Mouse (Mus musculus): ENCODE measurements around the gene Nrap.

Nrap gene

DNA sequence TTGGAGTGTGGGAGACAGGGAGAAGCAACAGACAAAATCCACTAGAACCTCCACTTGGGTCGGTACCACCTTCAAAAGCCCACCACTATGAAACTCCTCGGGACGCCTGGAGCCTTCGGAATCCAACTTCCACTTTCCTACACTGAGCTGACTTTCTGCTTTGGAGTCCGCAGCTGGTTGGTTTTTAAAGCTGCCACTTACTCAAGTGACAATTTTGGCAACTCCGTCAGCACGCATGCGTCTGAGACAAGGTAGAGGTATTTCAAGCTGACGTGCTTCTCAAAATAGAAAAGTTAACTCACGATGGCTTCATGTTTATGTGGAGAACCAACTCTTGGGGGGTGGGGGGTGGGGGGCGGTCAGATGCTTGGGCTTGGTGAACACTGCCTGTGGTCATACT is at the start of gene Nrap:
Nrap (minus strand) TSS at position 159 of the 400 bp plus-strand sequence.
- H3K27me3 ChIP-seq (ENCODE audit: insufficient read depth, low read length): peaks cover 16% of the 10 kb centered on the region
- no peak within 1 kb of the TSS for H3K4me3 ChIP-seq (replicated peaks; ENCODE audit: low read length)
- H3K9me3 ChIP-seq (ENCODE audit: low read length): no peaks in the 10 kb centered on the region
- peaks cover 14% of the 10 kb centered on the region for H3K4me1 ChIP-seq (replicated peaks; ENCODE audit: low read depth, low read length)
- H3K36me3 ChIP-seq (ENCODE audit: insufficient read depth, low read length): no peaks in the 10 kb centered on the region
- TF ChIP-seq CTCF (conservative IDR thresholded peaks at IDR 0.05; ENCODE audit: low read length) (no peak), NANOG (IDR thresholded peaks at IDR 0.05; ENCODE audit: borderline replicate concordance, low read length) (no peak)

DNA sequence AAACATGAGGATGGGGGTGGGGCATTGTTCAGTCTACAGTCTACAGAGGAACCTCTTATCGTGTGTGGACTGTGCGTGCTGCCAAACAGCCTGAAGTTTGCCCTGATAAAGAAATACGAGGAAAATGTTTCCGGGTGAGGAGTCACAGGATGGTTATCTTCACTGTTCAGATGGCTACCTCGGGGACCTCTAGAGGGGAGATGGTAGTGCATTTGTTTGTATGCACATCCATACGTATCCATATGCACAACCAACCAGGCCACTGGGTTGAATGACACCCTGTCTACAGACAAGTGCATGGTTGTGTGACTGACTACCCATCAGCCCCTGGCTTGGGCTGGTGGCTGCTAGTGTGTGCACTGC is 49.2 kb upstream of the Nrap start:
- peaks cover 9% of the 10 kb centered on the region for H3K4me1 ChIP-seq (replicated peaks; ENCODE audit: low read depth, low read length)
- H3K36me3 ChIP-seq (ENCODE audit: insufficient read depth, low read length): 0 out of 2 replicates have a peak, but pooled peaks cover 5% of the 10 kb centered on the region
- no peaks in the 10 kb centered on the region for H3K9me3 ChIP-seq (ENCODE audit: low read length)
- no peaks in the 10 kb centered on the region for H3K27me3 ChIP-seq (ENCODE audit: insufficient read depth, low read length)
- TF ChIP-seq NANOG (IDR thresholded peaks at IDR 0.05; ENCODE audit: borderline replicate concordance, low read length) (no peak), CTCF (conservative IDR thresholded peaks at IDR 0.05; ENCODE audit: low read length) (no peak), POU5F1 (IDR thresholded peaks at IDR 0.05; ENCODE audit: borderline replicate concordance, low read length) (no peak)
- no peak overlapping the region for H3K4me3 ChIP-seq (replicated peaks; ENCODE audit: low read length)

- Histone ChIP-seq H3K27me3 (ENCODE audit: insufficient read depth, low read length) (no peaks in the 10 kb centered on the region), H3K36me3 (ENCODE audit: insufficient read depth, low read length) (0 out of 2 replicates have a peak, but pooled peaks cover 5% of the 10 kb centered on the region), H3K9me3 (ENCODE audit: low read length) (no peaks in the 10 kb centered on the region), H3K4me3 (replicated peaks; ENCODE audit: low read length) (no peak overlapping the region), H3K4me1 (replicated peaks; ENCODE audit: low read depth, low read length) (peaks cover 9% of the 10 kb centered on the region)
- TF ChIP-seq CTCF (conservative IDR thresholded peaks at IDR 0.05; ENCODE audit: low read length): no peak
- no peak for TF ChIP-seq NANOG (IDR thresholded peaks at IDR 0.05; ENCODE audit: borderline replicate concordance, low read length)
- no peak for TF ChIP-seq POU5F1 (IDR thresholded peaks at IDR 0.05; ENCODE audit: borderline replicate concordance, low read length)
These were observed 48.7 kb upstream of the Nrap start for GRCm38 (mm10) chr19:56438357-56439071.

- 0 out of 2 replicates have a peak, but pooled peaks cover 5% of the 10 kb centered on the region for H3K36me3 ChIP-seq (ENCODE audit: insufficient read depth, low read length)
- no peaks in the 10 kb centered on the region for H3K9me3 ChIP-seq (ENCODE audit: low read length)
- no peaks in the 10 kb centered on the region for H3K27me3 ChIP-seq (ENCODE audit: insufficient read depth, low read length)
- no peak for TF ChIP-seq NANOG (IDR thresholded peaks at IDR 0.05; ENCODE audit: borderline replicate concordance, low read length)
- no peak for TF ChIP-seq CTCF (conservative IDR thresholded peaks at IDR 0.05; ENCODE audit: low read length)
- TF ChIP-seq POU5F1 (IDR thresholded peaks at IDR 0.05; ENCODE audit: borderline replicate concordance, low read length): no peak
- no peak overlapping the region for H3K4me3 ChIP-seq (replicated peaks; ENCODE audit: low read length)
- H3K4me1 ChIP-seq (replicated peaks; ENCODE audit: low read depth, low read length): peaks cover 11% of the 10 kb centered on the region
These were observed 46.5 kb upstream of the Nrap start for GRCm38 (mm10) chr19:56436380-56436779.

DNA sequence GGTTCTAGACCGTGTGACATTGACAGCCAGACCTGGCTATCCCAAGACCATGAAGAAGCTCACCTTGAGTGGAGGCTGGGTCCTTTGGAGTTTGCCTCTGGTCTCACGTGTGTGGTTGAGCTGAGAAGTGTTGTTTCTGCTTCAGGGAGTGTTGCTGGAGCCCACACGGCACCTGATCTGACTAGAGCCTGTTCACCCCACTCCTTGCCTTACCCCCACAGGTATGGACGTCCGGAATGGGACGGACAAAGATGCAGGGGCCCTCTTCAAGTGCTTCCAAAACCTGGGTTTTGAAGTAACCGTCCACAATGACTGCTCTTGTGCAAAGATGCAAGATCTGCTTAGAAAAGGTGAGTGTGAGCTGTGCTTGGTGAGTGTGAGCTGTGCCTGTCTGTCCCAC is 43.7 kb upstream of the Nrap start:
- no peak overlapping the region for H3K4me3 ChIP-seq (replicated peaks; ENCODE audit: low read length)
- TF ChIP-seq NANOG (IDR thresholded peaks at IDR 0.05; ENCODE audit: borderline replicate concordance, low read length) (no peak), CTCF (conservative IDR thresholded peaks at IDR 0.05; ENCODE audit: low read length) (no peak), POU5F1 (IDR thresholded peaks at IDR 0.05; ENCODE audit: borderline replicate concordance, low read length) (no peak)
- H3K9me3 ChIP-seq (ENCODE audit: low read length): no peaks in the 10 kb centered on the region

GRCm38 (mm10) chr19:56432706-56433105 is 42.9 kb upstream of the Nrap start:
- Histone ChIP-seq H3K4me3 (replicated peaks; ENCODE audit: low read length) (no peak overlapping the region), H3K36me3 (ENCODE audit: insufficient read depth, low read length) (0 out of 2 replicates have a peak, but pooled peaks cover 5% of the 10 kb centered on the region), H3K4me1 (replicated peaks; ENCODE audit: low read depth, low read length) (0 out of 2 replicates have a peak, but pooled peaks cover 2% of the 10 kb centered on the region), H3K9me3 (ENCODE audit: low read length) (no peaks in the 10 kb centered on the region), H3K27me3 (ENCODE audit: insufficient read depth, low read length) (no peaks in the 10 kb centered on the region)
- TF ChIP-seq POU5F1 (IDR thresholded peaks at IDR 0.05; ENCODE audit: borderline replicate concordance, low read length): no peak
- TF ChIP-seq NANOG (IDR thresholded peaks at IDR 0.05; ENCODE audit: borderline replicate concordance, low read length): no peak
- no peak for TF ChIP-seq CTCF (conservative IDR thresholded peaks at IDR 0.05; ENCODE audit: low read length)

More for the DNA sequence above, 43.7 kb upstream of the Nrap start:
- Histone ChIP-seq H3K36me3 (ENCODE audit: insufficient read depth, low read length) (0 out of 2 replicates have a peak, but pooled peaks cover 5% of the 10 kb centered on the region), H3K27me3 (ENCODE audit: insufficient read depth, low read length) (no peaks in the 10 kb centered on the region), H3K4me1 (replicated peaks; ENCODE audit: low read depth, low read length) (0 out of 2 replicates have a peak, but pooled peaks cover 2% of the 10 kb centered on the region)

GRCm38 (mm10) chr19:56430369-56430768 is 40.5 kb upstream of the Nrap start:
- H3K4me3 ChIP-seq (replicated peaks; ENCODE audit: low read length): no peak overlapping the region
- 0 out of 2 replicates have a peak, but pooled peaks cover 2% of the 10 kb centered on the region for H3K4me1 ChIP-seq (replicated peaks; ENCODE audit: low read depth, low read length)
- no peaks in the 10 kb centered on the region for H3K36me3 ChIP-seq (ENCODE audit: insufficient read depth, low read length)
- no peaks in the 10 kb centered on the region for H3K27me3 ChIP-seq (ENCODE audit: insufficient read depth, low read length)
- TF ChIP-seq CTCF (conservative IDR thresholded peaks at IDR 0.05; ENCODE audit: low read length) (0 out of 2 replicates have a peak, but pooled peaks have one; percentile 9), NANOG (IDR thresholded peaks at IDR 0.05; ENCODE audit: borderline replicate concordance, low read length) (no peak), POU5F1 (IDR thresholded peaks at IDR 0.05; ENCODE audit: borderline replicate concordance, low read length) (no peak)
- H3K9me3 ChIP-seq (ENCODE audit: low read length): no peaks in the 10 kb centered on the region

DNA sequence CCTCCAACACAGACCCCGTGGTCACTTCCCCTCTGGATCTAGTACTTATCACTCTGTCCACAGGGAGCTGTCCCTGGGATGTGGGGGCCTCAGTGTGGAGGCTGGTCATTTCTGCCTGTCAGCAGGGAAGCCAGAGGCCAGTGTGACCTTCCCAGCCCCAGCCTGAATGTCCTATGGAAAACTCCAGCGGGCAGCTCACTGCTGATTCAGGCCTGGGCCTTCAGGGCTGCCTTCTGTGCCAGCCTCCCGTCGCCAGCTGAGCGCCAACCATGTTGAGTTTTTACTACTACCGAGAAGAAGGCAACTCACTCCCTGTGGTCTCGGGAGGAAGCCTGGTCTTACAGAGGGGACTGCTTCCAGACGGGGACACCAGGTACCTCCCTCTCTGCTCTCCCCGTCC is 35.7 kb upstream of the Nrap start:
- no peaks in the 10 kb centered on the region for H3K27me3 ChIP-seq (ENCODE audit: insufficient read depth, low read length)
- H3K36me3 ChIP-seq (ENCODE audit: insufficient read depth, low read length): 0 out of 2 replicates have a peak, but pooled peaks cover 6% of the 10 kb centered on the region
- H3K4me1 ChIP-seq (replicated peaks; ENCODE audit: low read depth, low read length): peaks cover 8% of the 10 kb centered on the region
- no peak overlapping the region for H3K4me3 ChIP-seq (replicated peaks; ENCODE audit: low read length)
- H3K9me3 ChIP-seq (ENCODE audit: low read length): no peaks in the 10 kb centered on the region
- TF ChIP-seq NANOG (IDR thresholded peaks at IDR 0.05; ENCODE audit: borderline replicate concordance, low read length) (no peak), CTCF (conservative IDR thresholded peaks at IDR 0.05; ENCODE audit: low read length) (no peak), POU5F1 (IDR thresholded peaks at IDR 0.05; ENCODE audit: borderline replicate concordance, low read length) (no peak)

Measured in E14TG2a.4 (cell line).